Mouse (Mus musculus) embryo, embryonic 10 days (tissue): ENCODE results near the gene Rnf227.
"Not testable (repeated sequence)": the region's sequence is repeated elsewhere in the genome, so short reads cannot be mapped to it uniquely, and the experiment has no call there.

Experiments used
- DNase-seq: peaks from one replicate; pipeline ENCODE4 v3.0.0-alpha.2; 2015; ENCODE audit warnings: low spot score

The Rnf227 gene

DNA sequence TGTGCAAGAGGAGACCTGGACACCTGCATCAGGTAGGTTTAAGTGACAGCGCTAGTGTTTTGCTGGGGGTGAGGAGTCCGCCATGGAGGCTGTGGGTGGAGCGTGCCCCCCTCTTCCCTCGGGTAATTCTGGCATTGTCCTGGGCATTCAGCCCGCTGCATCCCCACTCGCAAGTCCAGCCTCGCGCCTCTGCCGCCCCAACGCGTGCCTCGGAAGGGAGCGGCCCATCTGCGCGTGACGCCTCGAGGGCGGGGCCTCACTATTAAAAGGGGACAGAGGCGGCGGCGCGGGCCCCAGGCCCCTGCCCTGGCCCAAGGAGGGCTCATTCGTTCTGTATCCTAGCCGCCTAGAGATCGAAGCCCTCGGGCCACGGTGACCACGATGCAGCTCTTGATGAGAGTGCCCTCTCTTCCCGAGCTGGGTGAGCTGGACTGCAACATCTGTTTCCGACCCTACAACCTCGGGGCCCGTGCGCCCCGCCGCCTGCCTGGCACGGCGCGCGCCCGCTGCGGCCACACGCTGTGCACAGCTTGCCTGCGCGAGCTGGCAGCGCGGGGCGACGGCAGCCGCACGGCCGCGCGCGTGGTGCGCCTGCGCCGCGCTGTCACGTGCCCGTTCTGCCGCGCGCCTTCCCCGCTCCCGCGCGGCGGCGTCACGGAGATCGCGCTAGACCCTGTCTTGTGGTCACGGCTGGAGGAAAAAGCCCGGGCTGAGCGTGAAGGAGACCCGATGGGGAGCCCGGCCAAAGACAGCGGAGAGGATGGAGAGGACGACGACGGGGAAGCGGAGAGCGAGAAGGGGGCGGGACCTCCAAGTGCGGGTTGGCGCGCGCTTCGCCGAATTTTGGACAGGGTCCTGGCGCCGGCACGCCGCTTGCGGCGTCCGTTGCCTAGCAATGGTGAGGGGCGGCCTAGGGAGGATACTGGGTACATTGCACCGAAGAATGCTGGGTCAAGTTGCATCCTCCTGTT, at the start of gene Rnf227:
TSS of gene Rnf227 (plus strand) at position 301 of the 971 bp plus-strand sequence.
- DNase-seq: peak; percentile 84

DNA sequence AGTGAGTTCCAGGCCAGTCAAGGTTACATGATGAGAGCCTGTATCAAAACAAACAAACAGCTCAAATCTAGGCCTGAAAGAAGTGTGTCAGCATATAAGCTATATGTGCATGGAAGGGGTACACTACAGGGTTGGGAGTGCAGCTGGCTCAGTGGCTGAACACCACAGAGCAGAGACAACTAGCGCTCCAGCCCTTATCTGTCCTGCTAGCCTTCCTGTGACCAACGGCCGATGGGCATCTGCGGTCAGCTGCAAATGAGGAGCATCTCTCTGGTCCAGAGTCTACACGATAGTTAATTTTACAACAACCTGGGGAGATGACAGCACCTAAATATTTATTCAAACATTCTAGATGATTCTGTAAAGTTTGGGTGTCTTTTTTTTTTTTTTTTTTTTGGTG, 49.1 kb upstream of the Rnf227 start:
- DNase-seq: no peak

DNA sequence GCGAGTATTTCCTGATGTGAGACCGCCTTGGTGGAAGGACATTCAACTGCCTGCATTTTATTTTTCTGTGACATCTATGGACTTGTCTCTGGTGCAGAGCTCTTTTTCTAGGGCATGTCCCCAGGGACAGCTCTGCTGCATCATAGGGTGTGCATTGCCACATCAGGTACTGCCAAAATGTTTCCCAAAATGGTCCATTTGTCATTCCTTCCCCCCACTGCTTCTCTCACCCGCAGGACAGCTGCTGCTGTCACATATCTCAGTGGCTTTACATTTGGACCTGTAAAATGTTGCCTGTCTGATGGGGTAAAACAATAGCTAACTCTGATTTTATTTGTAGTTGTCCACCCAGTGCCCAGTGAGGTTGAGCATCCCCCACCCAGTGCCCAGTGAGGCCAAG, 45.0 kb upstream of the Rnf227 start:
- DNase-seq: no peak

DNA sequence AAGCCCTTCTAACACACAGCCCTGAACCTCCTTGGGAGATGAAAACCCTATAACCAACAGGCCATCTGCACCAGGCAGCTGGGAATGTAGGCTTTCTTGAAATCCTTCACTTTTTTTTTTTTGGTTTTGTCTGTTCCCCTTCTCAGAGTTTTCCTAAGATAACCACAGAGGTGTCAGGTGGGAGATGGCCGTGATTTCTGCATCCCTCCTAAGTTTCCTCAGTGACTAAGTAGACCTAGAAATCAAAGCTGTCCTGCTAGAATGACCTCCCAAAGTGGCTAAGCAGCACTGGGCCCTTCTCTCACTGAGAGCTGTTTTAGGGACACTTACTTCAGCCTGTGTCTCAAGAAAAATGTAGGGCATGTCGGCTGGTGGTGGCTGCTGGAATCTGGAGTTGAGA, 42.5 kb upstream of the Rnf227 start:
- no peak for DNase-seq

DNA sequence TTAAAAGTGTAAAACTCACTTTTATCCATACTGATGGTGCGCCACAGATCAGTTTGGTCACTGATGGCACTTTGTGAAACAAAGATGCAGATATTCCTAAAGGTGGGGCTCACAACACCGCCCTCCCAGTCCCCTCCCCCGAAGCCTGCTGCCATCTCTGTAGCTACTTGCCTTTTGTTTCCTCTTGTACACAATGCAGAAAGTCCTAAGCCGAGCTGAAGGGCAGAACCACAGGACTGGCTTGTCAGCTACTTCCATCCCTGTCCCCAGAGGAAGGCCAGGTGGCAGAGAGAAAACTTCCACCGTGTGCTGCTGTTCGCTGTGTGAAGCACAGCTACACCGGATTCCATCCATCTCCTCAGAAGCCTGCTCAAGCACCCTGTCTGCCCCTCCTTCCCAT, 42.0 kb upstream of the Rnf227 start:
- DNase-seq: no peak

DNA sequence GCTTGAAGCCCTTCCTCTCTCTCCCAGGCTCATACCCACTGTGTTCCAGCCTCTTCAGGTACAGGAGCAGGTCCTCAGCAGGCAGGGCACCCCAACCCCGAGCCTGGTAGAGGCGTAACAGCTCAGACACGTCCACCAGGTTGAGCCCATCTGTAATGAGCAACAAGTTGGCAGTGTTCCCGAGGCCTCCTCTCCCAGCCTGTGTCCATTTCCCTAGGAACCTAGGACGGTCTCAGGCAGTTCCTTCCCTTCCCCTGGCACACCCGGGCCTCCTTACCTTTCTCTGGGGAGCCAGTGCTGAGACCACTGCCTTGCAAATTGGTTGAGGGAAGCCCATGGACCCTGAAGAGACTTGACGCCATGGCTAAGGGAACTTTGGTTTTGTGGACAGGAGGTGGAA, 37.4 kb upstream of the Rnf227 start:
- DNase-seq: no peak

DNA sequence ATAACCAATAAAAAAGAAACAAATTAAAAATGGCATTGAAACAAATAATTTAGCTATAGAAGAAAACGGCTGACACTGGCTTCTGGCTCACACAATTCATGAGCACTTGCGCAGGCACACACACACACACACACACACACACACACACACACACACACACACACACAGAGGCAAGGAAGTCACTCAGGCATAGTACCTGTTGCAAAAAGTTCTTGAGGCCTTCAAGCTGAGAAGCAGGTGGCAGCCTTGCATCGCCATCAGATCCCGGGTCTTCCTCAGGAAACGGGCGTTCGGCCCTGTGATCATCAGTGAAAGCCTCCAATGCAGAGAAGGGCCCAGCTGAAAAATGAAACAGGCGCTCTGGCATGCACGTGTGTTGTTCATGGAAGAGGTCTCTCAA, 35.0 kb upstream of the Rnf227 start:
- DNase-seq: no peak

DNA sequence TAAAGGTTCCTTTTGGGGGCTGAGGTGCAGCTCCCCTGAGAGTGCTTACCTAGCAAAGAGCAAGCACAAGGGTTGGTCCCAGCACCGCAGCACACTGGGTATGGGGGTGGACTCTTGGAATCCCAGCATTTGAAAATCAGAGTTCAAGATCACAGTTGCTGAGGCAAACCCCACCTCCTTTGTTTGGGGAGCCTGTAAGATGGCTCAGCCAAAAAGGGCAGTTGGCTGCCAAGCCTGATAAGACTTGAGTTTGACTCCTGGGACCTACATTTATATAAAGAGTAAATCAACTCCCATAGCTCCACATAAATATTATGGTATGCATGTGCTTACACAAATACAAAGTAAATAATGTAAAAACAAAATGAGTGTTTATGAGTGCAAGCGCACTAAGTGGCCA, 34.2 kb upstream of the Rnf227 start:
- no peak for DNase-seq

DNA sequence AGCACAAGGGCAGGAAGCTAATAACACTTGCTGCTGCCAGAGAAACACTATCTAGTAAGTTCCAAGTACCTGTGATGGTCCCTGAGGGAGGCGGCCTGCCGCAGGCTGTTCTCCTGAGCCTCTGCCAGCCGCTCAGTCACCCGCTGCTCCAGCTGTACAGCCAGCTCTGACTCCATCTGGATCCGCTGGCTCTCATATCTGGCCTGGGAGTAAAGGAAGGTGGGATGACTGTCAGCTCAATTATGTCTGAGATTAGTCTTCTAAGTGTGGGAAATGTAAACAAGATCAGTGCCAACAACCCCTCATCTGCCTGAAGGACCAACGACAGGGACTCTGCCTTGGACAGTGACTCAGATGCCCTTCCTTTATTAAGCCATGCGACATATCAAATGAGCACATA, 29.0 kb upstream of the Rnf227 start:
- DNase-seq: no peak

DNA sequence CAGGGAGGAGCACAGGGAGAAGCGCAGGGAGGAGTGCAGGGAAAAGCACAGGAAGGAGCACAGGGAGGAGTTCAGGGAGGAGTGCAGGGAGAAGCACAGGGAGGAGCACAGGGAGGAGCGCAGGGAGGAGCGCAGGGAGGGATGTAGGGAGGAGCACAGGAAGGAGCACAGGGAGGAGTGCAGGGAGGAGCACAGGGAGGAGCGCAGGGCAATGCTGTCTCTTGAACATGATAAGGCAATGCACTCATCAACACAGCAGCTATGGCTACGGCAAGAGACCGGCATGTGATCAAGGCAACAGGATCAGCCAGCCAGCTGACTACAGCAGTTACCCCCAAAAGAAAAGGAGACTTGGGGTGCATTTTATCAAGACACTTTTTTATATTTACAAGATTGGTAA, 23.9 kb upstream of the Rnf227 start:
- DNase-seq: no peak

DNA sequence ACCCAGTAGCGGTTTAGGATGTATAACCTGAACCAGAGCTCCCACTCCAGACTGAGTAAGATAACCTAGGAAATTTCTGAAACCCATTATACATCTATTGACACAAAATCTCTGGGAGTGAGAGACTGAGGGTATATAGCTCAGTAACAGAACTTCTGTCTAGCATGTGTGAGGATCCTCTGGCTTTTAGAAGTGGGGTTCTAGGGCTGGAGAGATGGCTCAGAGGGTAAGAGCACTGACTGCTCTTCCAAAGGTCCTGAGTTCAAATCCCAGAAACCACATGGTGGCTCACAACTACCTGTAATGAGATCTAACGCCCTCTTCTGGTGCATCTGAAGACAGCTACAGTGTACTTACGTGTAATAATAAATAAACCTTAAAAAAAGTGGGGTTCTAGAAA, 22.3 kb upstream of the Rnf227 start:
- not testable (repeated sequence) for DNase-seq

DNA sequence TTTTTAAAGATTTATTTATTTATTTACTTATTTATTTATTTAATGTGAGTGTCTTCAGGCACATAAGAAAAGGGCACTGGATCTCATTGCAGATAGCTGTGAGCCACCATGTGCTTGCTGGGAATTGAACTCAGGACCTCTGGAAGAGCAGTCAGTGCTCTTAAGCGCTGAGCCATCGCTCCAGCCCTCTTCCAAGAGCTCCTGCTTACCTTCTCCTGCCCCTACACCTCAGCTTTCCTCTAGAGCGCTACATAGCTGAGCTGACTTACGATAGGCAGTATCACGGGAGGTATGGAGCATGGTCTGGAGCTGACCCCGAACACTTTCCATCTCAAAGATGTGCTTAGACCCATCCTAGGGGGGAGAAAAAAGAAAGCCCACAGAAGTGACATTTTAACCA, 18.7 kb upstream of the Rnf227 start:
- DNase-seq: no peak

DNA sequence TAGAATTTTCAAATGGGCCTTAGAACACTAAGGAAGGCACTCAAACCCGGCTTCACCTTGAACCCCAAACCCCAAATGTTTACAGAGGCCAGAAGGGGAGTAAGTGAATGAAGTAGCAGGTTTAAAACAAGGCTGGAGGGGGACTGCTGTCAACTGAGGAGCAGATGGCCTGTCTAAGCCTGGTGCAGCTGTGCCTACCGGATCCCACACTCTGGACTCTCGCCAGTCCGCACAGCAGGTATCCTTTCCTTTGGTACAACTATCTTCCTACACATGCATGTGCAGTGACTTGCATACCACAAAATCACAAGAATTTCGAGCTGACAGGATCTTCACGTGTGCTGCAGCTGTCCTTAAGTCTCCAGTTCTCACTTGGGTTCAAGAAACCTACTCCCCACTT, 18.3 kb upstream of the Rnf227 start:
- DNase-seq: no peak

DNA sequence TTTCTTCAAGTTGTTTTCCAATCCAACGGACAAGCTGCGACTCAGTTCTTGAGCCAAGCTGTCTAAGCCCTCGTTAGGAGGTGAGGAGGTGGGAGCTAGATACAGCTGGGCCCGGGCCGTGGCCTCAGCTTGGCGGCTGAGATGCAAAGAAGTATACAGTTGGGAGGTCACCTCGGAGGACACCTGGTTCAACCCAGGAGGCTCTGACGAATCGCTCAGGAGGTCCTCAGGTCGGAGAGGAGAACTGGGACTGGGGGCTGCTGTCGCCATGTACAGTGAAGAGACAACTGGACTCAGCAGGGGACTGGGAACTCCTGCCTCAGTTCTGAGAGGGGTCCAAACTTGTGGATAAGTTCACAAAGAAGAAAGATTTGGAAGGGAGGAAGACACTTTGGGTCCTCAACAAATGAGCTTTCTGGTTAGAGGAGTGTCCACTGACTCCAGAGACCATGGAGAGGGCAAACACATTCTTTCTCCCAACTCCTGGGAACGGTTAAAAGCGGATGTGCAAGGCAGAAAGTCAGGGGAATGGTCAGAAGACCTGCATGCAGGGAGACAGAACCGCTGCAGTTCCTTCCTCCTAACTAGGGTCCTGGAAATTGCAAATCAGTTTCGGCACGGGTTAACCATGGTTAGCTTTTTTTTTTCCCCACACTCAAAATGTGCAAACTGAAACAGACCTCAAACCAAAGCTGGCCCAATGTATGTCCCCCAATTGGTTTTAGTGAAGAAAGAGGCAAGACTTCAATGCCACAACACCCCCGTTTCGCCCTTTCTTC, 17.4 kb upstream of the Rnf227 start:
- peak; percentile 20 for DNase-seq

DNA sequence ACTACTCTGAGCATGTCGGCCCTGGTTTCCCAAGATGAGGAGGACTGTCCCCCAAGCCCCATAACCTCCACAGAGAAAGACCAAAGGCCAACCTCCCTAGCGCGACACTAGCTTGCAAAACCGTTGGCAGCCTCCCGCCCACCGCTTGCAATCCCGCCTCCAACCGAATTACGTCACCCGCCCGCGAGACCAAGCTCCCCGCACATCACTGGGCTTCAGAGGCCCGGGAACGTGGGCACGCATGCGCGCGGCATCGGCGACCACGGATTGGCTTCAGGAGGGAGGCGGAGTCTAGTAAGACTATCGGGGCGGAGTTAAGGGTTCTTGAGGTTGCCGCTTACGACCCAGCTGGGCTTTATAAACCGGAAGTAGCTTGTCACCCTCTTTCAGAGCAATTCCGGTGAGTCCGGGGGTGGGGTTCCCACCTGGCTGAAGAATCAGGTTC, 16.6 kb upstream of the Rnf227 start, which contains the start of the genes Cntrob and Trappc1:
TSS of gene Cntrob (minus strand) at position 109 of the 445 bp plus-strand sequence.
TSS of gene Trappc1 (plus strand) at position 314 of the 445 bp plus-strand sequence.
- peak; percentile 100 for DNase-seq

DNA sequence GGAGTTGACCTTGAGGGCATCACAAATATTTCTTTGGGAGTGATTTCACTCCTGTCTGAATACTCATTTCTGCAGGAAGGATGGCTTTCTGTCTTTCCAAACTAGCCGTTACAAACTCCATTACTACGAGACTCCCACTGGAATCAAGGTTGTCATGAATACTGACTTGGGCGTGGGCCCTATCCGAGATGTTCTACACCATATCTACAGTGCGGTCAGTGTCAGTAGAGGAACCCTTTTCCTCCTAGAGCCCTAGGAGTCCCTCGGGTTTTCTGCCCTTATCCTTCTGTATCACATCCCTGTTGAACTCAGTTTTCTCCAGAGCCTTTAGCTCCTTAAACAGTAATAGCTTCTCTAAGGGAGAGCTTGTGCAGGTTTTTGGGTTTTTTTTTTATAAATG, 15.5 kb upstream of the Rnf227 start:
- no peak for DNase-seq

DNA sequence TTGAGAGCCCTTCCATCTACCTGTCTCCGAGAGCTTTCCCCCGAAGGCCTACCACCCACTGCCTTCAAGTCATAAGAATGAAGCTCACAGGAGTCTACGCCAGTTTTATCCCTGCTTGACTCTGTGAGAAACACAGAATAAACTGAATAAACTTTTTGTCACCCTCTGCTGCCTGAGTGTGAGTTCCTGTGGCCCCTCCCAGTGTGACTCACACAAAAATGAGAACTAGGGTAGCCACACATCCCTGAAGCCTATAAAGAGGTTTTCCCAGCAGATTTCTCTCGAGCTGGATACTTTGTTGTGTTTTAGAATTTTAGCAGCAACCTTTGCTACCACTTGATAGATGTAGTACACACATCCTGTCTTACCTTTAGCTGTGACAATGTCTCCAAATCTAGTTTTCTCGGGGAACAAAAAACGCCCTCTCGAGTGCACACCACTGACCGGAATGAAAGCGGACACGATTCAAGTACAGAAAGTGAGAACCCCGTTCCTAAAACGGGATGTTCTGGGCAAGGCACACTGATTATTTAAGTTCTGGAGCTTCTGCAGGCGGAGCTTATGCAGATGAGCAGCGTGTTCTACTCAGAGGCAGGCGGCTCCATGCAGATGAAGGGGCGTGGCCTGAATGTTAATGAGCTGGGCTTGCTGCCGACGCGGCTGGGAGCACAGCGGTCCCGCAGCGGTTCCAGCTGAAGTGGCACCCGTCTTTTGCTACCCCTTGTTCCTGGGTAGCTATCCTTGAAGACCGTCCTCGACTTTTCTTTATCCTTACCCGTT, 14.4 kb upstream of the Rnf227 start, which contains the start of gene Kcnab3:
TSS of gene Kcnab3 (plus strand) at position 631 of the 780 bp plus-strand sequence.
- peak; percentile 97 for DNase-seq

DNA sequence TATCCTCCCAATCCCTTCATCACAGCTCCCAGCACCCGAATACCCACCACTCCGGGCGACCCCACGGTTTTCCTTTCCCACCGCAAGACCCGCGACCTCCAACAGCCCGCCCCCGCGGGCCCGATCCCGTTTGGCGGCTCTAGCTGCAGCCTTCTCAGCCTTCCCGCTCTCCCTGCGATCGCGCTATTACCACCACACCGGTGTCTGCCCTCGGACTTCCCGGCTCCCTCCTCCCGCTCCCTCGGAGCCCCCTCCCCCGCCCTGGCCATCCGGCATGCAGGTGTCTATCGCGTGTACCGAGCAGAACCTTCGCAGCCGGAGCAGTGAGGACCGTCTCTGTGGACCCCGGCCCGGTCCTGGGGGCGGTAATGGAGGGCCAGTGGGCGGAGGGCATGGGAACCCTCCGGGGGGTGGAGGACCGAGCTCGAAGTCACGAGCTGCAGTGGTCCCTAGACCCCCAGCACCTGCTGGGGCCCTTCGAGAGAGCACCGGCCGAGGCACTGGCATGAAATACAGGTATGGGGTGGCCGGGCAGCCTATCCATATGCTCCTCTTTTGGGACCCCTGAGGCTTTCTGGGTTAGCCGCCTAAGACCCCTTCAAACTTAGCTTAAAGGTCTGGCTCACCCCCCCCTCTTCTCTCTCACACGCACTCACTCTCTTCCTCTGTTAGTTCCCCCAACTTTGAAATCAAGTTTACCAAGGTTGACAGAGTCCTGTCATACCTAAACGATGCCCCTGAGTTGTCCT, 13.7 kb upstream of the Rnf227 start:
- DNase-seq: no peak

DNA sequence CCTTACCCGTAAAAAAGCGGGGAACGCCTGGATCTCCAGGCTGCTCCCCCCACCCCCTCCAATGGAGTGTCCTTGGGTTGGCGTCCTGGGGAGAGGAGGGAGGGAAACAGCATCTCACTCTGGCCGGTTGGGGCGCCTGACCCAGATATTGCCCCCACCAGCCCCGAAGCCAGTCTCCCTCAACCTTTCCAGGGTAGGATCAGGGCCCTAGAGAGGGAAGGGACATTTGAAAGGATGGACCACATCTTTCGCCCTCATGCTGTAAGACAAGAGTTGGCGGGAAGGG, 13.2 kb upstream of the Rnf227 start:
- no peak for DNase-seq

DNA sequence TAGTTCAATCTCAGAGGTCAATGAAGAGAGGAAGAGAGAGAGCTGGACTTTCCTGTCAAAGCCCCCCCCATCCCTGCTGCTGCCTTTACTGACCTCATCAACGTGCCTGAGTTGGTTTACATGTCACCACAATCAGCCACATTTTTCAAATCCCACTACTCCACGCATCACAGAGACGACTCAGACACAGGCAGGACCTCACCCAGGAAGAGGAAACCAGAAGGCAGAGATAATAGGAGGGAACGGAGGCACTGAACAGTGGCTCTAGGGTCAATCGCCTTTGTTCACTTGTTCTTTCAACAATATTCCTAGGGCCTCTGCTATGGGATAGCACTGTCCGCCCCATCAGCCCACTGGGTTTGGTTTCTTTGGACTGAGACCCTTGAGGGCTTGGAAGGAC, 12.6 kb upstream of the Rnf227 start:
- DNase-seq: no peak

DNA sequence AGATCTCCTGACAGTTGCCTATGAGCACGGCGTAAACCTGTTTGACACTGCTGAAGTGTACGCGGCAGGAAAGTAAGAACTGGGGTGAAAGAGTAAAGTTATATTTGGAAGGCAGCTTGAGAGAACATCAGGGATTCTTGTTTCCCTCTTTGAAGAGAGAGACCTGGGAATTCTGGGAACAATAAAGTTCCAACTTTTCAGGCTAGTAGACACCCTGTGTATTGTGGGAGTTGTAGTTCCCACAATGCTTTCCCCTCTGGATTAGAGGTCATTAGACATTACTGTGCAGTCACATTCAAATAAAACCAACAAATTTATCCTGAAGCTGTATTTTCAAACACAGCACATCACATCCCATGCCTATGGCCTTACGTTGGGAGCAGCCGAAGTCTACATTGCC, 11.7 kb upstream of the Rnf227 start:
- no peak for DNase-seq

DNA sequence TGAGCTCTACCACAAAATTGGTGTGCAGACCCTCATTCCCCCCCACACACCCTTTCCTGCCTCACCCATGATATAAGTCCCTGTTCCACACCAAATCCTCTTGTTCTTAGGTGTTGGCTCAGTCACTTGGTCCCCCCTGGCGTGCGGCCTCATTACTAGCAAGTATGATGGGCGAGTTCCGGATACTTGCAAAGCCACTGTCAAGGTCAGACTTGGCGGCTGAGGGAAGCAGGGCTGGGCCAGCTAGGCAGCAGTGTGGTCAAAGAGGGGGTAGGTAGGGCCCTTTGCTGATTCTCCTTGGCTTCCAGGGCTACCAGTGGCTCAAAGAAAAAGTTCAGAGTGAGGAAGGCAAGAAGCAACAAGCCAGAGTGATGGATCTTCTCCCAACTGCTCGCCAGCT, 9.1 kb upstream of the Rnf227 start:
- DNase-seq: no peak
